Mouse (Mus musculus) left cerebral cortex, adult 2 months (tissue): ENCODE results near the gene Stard13. TPM values are rescaled to one million over a fixed set of nuclear protein-coding genes. Genes with fewer than 3 reads are reported as not detected.

ENCODE experiments used
- DNase-seq, 2 experiments: peaks; one replicate each; pipeline ENCODE4 v3.0.0; 2021 to 2022; ENCODE audit warnings: low spot score in 2 of 2, mixed read lengths in 1 of 2; ENCODE audit errors: extremely low spot score in 1 of 2
- H3K27ac ChIP-seq: fragments of 200-600 bp; 2 replicates; pipeline ENCODE4 v1.8.1; 2022
- H3K4me3 ChIP-seq: fragments of 200-600 bp; 2 replicates; pipeline ENCODE4 v1.8.1; 2022
- CTCF ChIP-seq: fragments of 200-600 bp; IDR thresholded peaks from 2 replicates; pipeline ENCODE4 v1.8.1; 2022; ENCODE audit warnings: antibody characterized with exemption, mild to moderate bottlenecking, moderate library complexity
- intact Hi-C: fragments of 180-260 bp; cut with DNase I; formaldehyde crosslinking; loops from one replicate; pipeline ENCODE4 v1.15.1; 2025
- total RNA-seq, 2 experiments: library from RNA; stranded (reverse); gene quantifications; 2 replicates each; pipeline ENCODE4 v1.2.3; 2021

Stard13 gene
- total RNA-seq, 2 experiments from 2014 or later = 10.6 to 18.4 TPM

DNA sequence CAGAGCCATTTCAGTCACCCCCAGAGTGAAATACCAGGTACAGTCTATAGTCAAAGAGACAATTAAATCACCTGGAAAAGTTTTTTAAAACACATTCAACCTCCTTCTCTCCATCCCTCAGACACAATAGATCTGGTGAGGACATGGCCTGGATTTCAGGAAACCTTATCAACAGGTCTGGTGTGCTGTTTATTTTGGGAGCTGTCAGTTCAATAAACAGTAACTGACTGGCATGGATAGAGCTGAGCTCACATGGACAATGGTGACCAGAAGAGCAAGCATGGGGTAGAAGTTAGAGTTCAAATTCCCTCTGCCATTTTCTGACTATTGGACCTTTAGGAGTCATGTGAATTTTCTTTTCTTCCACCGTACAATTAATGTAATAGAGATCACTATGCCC, 10.8 kb downstream of the Stard13 start:
- Histone ChIP-seq H3K4me3 (no peak overlapping the region), H3K27ac (no peak overlapping the region)
- TF ChIP-seq CTCF = no peak
- intact Hi-C loops = no loop called here
- no peak for DNase-seq

DNA sequence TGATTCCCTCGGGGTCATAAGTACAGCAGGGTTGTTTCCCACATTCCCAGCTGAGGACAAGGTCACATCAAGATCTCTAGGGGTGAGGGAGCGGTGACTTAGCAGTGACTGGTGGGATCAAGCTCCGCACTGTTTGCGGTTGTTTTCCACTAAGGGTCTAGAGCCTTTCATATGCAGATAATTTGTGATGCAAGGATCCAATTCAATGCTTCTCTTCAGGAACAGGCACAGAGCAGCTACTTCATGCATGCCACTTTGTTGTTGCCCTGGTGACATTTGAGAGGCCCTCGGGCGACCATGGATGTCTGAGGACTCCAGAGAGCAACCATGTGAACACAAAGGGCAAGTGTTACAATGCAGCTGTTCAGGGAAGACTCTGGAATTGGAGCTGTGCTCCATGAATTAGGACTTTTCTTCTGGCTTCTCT, 14.9 kb downstream of the Stard13 start:
- no peak for DNase-seq
- no peak for TF ChIP-seq CTCF
- no peak overlapping the region for H3K4me3 ChIP-seq
- intact Hi-C loops = no loop called here
- no peak overlapping the region for H3K27ac ChIP-seq

DNA sequence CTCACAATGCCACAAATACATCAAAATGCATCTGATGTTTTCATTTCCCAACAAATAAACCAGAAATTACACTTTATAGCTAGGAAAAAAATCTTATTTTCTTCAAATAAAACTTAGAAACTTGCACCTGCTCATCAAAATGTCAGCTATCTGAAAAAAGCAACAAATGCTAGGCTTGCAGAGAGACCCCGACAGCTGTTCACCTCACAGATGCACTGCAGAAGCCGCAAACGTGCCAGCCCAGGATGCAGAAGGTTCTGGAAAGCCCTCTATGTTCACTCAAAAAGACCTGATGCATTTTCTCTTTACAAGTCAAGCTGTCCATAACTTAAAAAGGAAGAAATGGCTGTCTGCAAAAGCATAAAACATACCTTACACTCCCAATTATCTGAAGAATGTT, 20.5 kb downstream of the Stard13 start:
- no peak for TF ChIP-seq CTCF
- intact Hi-C loops = no loop called here
- no peak for DNase-seq
- Histone ChIP-seq H3K27ac (no peak overlapping the region), H3K4me3 (no peak overlapping the region)

DNA sequence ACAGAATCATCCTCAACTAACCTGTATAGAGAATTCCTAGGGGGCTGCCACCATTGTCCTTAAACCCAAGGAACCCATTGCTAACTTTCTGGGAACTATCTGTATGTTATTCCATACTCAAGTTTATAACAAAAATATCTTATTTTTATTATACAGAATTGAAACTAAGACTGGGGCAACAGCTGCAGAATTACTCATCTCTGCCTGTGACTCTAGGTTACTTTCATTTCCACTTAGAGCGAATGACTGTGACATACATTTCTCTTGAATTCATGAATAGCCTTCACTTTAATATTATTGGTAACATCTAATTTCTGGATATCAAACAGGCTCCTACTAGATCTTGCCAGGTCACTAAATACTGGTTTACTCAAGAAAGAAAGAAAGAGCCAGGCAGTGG, 22.8 kb downstream of the Stard13 start:
- Histone ChIP-seq H3K27ac (no peak overlapping the region), H3K4me3 (no peak overlapping the region)
- no peak for DNase-seq
- no peak for TF ChIP-seq CTCF
- intact Hi-C loops = no loop called here

DNA sequence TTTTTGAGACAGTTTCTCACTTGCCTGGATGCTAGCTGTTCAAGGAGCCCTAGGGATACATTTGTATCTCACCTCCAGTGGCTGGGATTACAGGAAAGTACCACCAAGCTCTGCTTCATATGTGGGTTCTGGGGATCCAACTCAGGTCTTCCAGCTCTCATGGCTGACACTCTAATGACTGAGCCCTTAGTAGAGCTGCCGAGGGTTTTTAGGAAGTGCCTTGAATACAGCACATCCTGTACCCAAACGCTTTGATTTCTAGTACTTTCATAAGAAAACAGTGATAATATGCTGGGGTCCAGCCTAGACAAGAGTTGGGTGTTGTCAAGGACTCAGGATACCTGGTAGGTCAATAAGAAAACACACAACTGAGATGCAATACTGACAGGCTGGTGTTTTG, 23.6 kb downstream of the Stard13 start:
- TF ChIP-seq CTCF = no peak
- intact Hi-C loops = no loop called here
- no peak overlapping the region for H3K4me3 ChIP-seq
- no peak overlapping the region for H3K27ac ChIP-seq
- DNase-seq = no peak

DNA sequence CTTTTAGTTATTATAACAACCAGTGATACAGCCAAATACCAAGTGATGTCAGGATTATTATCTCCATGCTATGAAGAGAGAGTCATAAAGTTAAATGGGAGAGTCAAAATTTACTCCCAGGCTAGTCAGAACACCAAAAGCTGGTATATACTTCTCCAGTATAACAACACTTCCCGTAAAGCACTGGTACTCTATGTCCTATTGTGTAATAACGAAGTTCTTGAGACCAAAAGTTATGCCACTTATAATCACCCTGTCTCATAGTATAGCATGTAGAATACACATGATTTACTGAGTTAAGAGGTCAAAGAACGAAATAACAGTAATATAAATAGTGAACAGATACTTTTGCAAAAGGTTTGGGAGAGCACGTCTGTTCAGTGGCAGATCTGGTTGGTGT, 28.6 kb downstream of the Stard13 start:
- no peak for TF ChIP-seq CTCF
- H3K4me3 ChIP-seq = no peak overlapping the region
- intact Hi-C loops = no loop called here
- H3K27ac ChIP-seq = no peak overlapping the region
- no peak for DNase-seq

DNA sequence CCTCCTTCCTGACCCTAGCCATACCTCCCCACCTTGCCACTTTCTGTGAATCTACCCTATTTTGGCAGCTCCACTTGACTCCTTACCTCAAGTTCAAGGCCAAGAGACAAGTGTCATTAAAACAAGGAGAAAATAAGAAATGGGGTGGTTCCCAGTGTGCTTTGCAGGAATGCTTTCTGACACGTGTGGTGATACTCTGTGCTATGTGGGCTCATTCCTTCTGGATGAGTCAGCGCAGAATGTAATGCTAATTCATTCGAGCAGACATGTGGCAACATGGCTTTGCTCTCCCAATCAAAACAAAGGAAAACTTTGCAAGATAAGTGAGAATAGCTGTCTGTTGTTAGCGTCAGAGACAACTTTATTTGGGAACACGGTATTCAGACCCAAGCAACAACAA, 30.7 kb downstream of the Stard13 start:
- intact Hi-C loops = no loop called here
- TF ChIP-seq CTCF = no peak
- no peak overlapping the region for H3K4me3 ChIP-seq
- H3K27ac ChIP-seq = no peak overlapping the region
- no peak for DNase-seq

DNA sequence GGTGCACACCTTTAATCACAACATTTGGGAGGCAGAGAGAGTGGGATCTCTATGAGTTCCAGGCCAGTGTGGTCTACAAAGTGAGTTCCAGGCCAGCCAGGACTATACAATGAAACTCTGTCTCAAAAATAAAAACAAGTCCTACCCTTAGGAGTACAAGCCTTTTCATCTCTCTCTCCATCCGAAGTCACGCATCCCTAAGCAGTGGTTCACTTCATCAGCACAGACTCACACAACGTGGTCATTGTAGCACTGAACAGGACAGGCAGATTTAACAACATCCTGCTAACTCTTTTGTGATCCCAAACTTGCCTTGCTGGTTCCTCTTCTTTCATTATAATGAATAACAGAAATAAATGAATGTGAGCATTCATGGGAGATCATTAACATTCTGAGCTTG, 32.4 kb downstream of the Stard13 start:
- intact Hi-C loops = no loop called here
- DNase-seq = no peak
- Histone ChIP-seq H3K4me3 (no peak overlapping the region), H3K27ac (no peak overlapping the region)
- no peak for TF ChIP-seq CTCF

DNA sequence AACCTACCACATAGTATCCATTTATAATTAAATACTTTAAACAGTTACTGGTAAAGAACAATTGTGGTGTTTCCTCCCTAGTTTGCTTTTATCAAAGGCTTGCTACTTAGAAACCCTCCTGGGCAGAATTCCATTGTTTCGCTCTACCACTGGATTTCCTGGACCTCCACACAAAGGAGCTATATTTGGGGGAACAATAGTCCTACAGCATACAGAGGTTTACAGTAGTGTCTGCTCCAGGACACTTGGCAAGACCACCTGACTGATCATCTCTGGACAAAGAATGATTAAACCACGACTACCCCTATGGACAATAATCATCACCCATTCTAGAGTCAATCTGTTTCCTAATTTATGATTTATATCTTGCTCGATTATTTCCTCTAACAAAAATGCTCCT, 34.4 kb downstream of the Stard13 start:
- intact Hi-C loops = no loop called here
- no peak for TF ChIP-seq CTCF
- no peak overlapping the region for H3K4me3 ChIP-seq
- no peak for DNase-seq
- no peak overlapping the region for H3K27ac ChIP-seq

DNA sequence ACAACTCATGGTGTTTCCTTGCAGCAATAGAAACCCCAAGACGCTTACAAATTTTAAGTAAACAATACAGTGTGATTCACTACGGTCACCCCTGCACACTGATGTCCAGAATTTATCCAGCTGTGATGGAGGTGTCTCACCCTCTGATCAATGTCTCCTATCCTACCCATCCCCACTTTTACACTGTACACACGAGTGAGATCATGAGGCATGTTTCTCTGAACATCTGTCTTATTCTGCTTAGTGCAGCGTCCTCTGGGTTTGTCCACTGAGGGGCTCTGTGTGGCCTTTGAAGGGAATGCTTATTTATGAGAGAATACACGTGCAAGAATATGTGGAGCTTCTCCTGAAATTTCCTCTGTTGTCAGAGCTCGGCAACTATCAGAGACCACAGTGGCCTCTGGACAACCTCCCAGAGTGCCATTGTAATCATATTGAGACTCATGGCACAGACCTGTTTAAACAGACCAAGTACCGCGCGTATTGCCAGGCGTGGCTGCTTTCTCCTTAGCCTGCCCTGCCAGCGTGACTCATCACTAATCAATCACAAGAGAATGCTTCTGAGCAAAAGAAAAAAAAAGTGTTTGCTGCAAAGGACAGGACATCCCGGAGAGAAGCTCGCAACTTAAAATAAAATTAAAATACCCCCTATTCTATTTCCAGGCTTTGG, 36.9 kb downstream of the Stard13 start:
- H3K27ac ChIP-seq = no peak overlapping the region
- no peak overlapping the region for H3K4me3 ChIP-seq
- intact Hi-C loops = no loop called here
- no peak for TF ChIP-seq CTCF
- DNase-seq = no peak

DNA sequence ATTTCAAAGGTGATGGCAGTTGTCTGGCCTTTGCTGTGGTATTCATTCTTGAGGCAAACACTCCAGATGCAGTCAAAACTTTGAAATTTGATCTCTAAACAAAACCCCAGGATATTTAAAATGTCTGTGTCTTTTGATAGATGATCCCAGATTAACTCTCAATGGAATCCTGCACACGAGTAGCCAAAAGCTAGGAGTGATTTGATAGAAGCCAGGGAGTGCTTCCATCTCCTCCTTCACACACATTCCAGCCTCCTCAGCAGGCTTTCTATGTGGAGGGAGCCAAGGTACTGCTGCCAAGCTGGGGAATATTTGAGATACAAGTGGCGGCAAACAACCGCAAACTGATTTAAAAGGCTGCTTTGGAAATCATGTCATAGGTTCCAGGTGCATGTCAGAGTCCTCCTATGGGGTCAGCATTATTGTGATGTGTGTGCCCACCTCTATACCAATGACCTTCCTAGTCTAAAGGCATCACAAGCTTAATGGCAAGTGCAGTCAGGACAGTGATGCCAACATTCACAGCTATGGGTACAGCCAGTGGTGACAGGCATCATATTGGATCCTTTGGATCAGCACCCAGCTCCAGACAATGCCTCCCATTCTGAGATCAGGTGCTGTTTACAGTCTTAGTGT, 39.6 kb downstream of the Stard13 start:
- intact Hi-C loops = no loop called here
- no peak for TF ChIP-seq CTCF
- Histone ChIP-seq H3K27ac (no peak overlapping the region), H3K4me3 (no peak overlapping the region)
- DNase-seq = no peak

DNA sequence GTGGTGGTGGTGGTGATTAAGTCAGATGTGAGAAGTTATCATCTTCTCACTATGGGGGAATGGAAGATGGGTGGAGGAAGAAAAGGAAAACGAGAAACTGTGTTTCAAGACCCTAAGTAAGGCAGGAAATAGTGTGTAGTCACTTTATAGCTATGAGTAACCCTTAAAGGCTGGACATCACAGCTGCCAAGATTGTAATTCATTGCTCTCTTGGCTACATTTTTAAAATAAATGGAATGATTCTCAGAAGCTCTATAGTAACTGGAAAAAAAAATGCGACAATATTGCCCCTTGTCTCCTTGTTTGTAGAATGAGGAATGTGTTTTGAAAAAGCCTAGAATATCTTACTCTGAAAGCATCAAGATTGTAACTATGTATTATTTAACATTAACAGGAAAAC, 41.4 kb downstream of the Stard13 start:
- no peak for DNase-seq
- H3K4me3 ChIP-seq = no peak overlapping the region
- H3K27ac ChIP-seq = no peak overlapping the region
- no peak for TF ChIP-seq CTCF
- intact Hi-C loops = no loop called here

DNA sequence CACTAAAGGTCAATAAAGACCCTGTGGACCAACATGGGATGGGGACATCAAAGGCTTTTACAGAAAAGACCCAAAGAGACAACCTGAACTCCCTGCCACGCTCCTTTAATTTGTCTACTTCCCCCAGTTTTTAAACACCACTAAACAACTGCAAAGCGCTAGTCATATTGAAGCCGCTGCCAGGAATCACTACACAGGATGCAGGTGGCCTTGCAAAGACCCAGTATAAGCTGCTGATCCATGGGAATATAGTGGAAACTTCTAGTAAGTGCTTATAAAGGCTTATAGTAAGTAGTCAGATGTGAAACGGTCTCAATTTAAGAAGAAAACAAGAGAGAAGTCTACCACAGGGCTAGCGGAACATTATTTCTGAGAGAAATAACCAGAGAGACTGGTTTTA, 42.9 kb downstream of the Stard13 start:
- no peak for TF ChIP-seq CTCF
- no peak overlapping the region for H3K27ac ChIP-seq
- intact Hi-C loops = no loop called here

More for the DNA sequence above, 42.9 kb downstream of the Stard13 start:
- no peak for DNase-seq
- no peak overlapping the region; the same call in 1 of the 2 replicates for H3K4me3 ChIP-seq
